Mouse (Mus musculus) MEL (cell line): ENCODE data around the gene Shcbp1l.

Experiments
- BHLHE40 ChIP-seq: IDR thresholded peaks from 2 replicates; pipeline ENCODE4 v1.6.1; 2012; ENCODE audit warnings: low read depth, mild to moderate bottlenecking, inconsistent platforms, low read length, improper control_type of control experiment, borderline replicate concordance
- CHD1 ChIP-seq: IDR thresholded peaks from 2 replicates; pipeline ENCODE4 v1.6.1; 2012; ENCODE audit warnings: low read depth, mild to moderate bottlenecking, inconsistent platforms, low read length, improper control_type of control experiment
- CTCF ChIP-seq, 3 experiments: IDR thresholded peaks in 2 of 3; conservative IDR thresholded peaks in 1 of 3; 2 replicates each; pipeline ENCODE4 v1.5.1; 2011 to 2012; ENCODE audit warnings: low read length in 3 of 3, low read depth in 2 of 3, mild to moderate bottlenecking in 2 of 3, improper control_type of control experiment in 1 of 3, inconsistent platforms in 1 of 3, mixed read lengths in 1 of 3, moderate library complexity in 1 of 3; ENCODE audit not compliant: control insufficient read depth in 1 of 3, insufficient read depth in 1 of 3, poor library complexity in 1 of 3, severe bottlenecking in 1 of 3
- E2F4 ChIP-seq: IDR thresholded peaks from 2 replicates; pipeline ENCODE4 v1.6.1; 2011; ENCODE audit warnings: low read depth, low read length, improper control_type of control experiment, borderline replicate concordance
- EP300 ChIP-seq, 2 experiments: IDR thresholded peaks; 2 replicates each; pipeline ENCODE4 v1.6.1; 2011; ENCODE audit warnings: improper control_type of control experiment in 2 of 2, low read length in 2 of 2, low read depth in 1 of 2, mild to moderate bottlenecking in 1 of 2
- HCFC1 ChIP-seq: IDR thresholded peaks from 2 replicates; pipeline ENCODE4 v1.6.1; 2012; ENCODE audit warnings: low read depth, mild to moderate bottlenecking, inconsistent platforms, low read length, improper control_type of control experiment, moderate library complexity
- MAX ChIP-seq: IDR thresholded peaks from 2 replicates; pipeline ENCODE4 v1.6.1; 2011; ENCODE audit warnings: low read length, improper control_type of control experiment
- MEF2A ChIP-seq: IDR thresholded peaks from 2 replicates; pipeline ENCODE4 v1.6.1; 2014; ENCODE audit warnings: low read depth, mild to moderate bottlenecking, inconsistent platforms, low read length, improper control_type of control experiment; ENCODE audit not compliant: poor library complexity, insufficient replicate concordance, severe bottlenecking; ENCODE audit errors: extremely low read depth
- POLR2A ChIP-seq, 2 experiments: IDR thresholded peaks; 2 replicates each; pipeline ENCODE4 v1.6.1; 2011 to 2012; ENCODE audit warnings: low read length in 2 of 2, mild to moderate bottlenecking in 2 of 2, control low read depth in 1 of 2, improper control_type of control experiment in 1 of 2, low read depth in 1 of 2, moderate library complexity in 1 of 2; ENCODE audit not compliant: control insufficient read depth in 1 of 2, insufficient read depth in 1 of 2, poor library complexity in 1 of 2
- POLR2AphosphoS2 ChIP-seq: IDR thresholded peaks from 2 replicates; pipeline ENCODE4 v1.6.1; 2011; ENCODE audit warnings: low read length, improper control_type of control experiment
- TAL1 ChIP-seq: IDR thresholded peaks from 2 replicates; pipeline ENCODE4 v1.6.1; 2012; ENCODE audit warnings: mild to moderate bottlenecking, inconsistent platforms, low read length, moderate library complexity, mixed read lengths
- ZC3H11A ChIP-seq: IDR thresholded peaks from 2 replicates; pipeline ENCODE4 v1.6.1; 2012; ENCODE audit warnings: low read depth, mild to moderate bottlenecking, inconsistent platforms, low read length, improper control_type of control experiment
- ZKSCAN1 ChIP-seq: IDR thresholded peaks from 2 replicates; pipeline ENCODE4 v1.6.1; 2012; ENCODE audit warnings: low read depth, mild to moderate bottlenecking, inconsistent platforms, low read length, improper control_type of control experiment, moderate library complexity
- ZNF384 ChIP-seq: IDR thresholded peaks from 2 replicates; pipeline ENCODE4 v1.6.1; 2012; ENCODE audit warnings: low read depth, mild to moderate bottlenecking, inconsistent platforms, low read length, improper control_type of control experiment

- TF ChIP-seq EP300 (IDR thresholded peaks at IDR 0.05; ENCODE audit: low read depth in 1 of 2, low read length in 2 of 2) (no peak), POLR2A (IDR thresholded peaks at IDR 0.05; ENCODE audit: control insufficient read depth in 1 of 2, insufficient read depth in 1 of 2, low read depth in 1 of 2, low read length in 2 of 2, poor library complexity in 1 of 2) (no peak), CTCF (IDR thresholded peaks at IDR 0.05 in 2 of 3, conservative IDR thresholded peaks at IDR 0.05 in 1 of 3; ENCODE audit: control insufficient read depth in 1 of 3, insufficient read depth in 1 of 3, low read depth in 2 of 3, low read length in 3 of 3, poor library complexity in 1 of 3, severe bottlenecking in 1 of 3) (no peak), ZKSCAN1 (no peak), MEF2A (no peak), POLR2AphosphoS2 (no peak), CHD1 (no peak), MAX (no peak), TAL1 (no peak), BHLHE40 (no peak), ZNF384 (no peak), HCFC1 (no peak), ZC3H11A (no peak), E2F4 (no peak)
Measured at GRCm38 (mm10) chr1:153489540-153489939, 64.6 kb downstream of the Shcbp1l start.
